Mouse (Mus musculus): ENCODE measurements around the gene Nrxn2.

DNA sequence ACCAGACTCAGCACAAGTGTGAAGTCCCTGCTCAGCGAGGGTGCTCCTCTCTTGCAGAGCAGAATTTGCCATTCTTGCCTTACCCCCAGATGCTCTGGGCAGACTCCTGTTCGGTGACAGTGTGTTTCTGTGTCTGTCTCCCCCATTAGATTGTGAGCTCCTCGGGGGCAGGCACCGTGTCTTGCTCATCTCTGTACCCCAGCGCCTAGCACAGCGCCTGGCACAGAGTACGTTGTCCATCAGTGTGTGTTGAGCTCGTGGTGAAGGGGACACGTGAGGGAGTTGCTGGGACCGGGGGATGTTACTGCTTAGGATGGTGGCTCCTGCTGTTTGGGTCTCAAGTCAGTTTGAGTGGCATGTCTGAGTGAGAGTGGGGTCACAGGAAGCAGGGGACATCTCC lies 14.7 kb upstream of the Nrxn2 start:
- no peak for TF ChIP-seq POLR2A (IDR thresholded peaks at IDR 0.05; ENCODE audit: low read depth, low read length)
- TF ChIP-seq MYC (IDR thresholded peaks at IDR 0.05; ENCODE audit: low read depth, low read length): no peak
- no peak for TF ChIP-seq HCFC1 (IDR thresholded peaks at IDR 0.05; ENCODE audit: low read depth, low read length)

Data from CH12.LX (cell line).